Mouse (Mus musculus): ENCODE data around the gene Klra6. TPM values are rescaled to one million over a fixed set of nuclear protein-coding genes. Genes with fewer than 3 reads are reported as not detected.
"Not testable (repeated sequence)": the region's sequence is repeated elsewhere in the genome, so short reads cannot be mapped to it uniquely, and the experiment has no call there.

Gene Klra6
- polyA plus RNA-seq (2015; fragmentation: Nextera tagmentation; extraction: Ambion mirVana) = not detected in 2 replicates

GRCm38 (mm10) chr6:130026854-130027253 is at the start of gene Klra6:
Klra6 (minus strand) TSS chr6:130026954.
- H3K4me1 ChIP-seq (ENCODE audit: control insufficient read depth, insufficient read depth, low read length) = no peaks in the 10 kb centered on the region
- no peak within 1 kb of the TSS for H3K4me2 ChIP-seq (ENCODE audit: low read depth, low read length)
- H3K27me3 ChIP-seq (ENCODE audit: control insufficient read depth, insufficient read depth, low read length) = no peaks in the 10 kb centered on the region
- H3K9ac ChIP-seq (ENCODE audit: low read length) = no peak within 1 kb of the TSS
- 74% methylated on average over 4 of the region's 4 CpGs for WGBS
- no peak within 1 kb of the TSS for H3K4me3 ChIP-seq (replicated peaks; ENCODE audit: low read length)
- ATAC-seq (ENCODE audit: insufficient read depth, low FRiP score) = no peak
- no peak within 1 kb of the TSS for H3K27ac ChIP-seq (ENCODE audit: low read length)
- no peaks in the 10 kb centered on the region for H3K36me3 ChIP-seq (ENCODE audit: control insufficient read depth, insufficient read depth, low read length)
- no peaks in the 10 kb centered on the region for H3K9me3 ChIP-seq (replicated peaks; ENCODE audit: control insufficient read depth, low read length)

- not testable (repeated sequence) for ATAC-seq (ENCODE audit: insufficient read depth, low FRiP score); H3K4me2 ChIP-seq (ENCODE audit: low read depth, low read length); H3K4me1 ChIP-seq (ENCODE audit: control insufficient read depth, insufficient read depth, low read length); H3K4me3 ChIP-seq (replicated peaks; ENCODE audit: low read length); H3K27ac ChIP-seq (ENCODE audit: low read length); H3K36me3 ChIP-seq (ENCODE audit: control insufficient read depth, insufficient read depth, low read length); H3K9me3 ChIP-seq (replicated peaks; ENCODE audit: control insufficient read depth, low read length); H3K9ac ChIP-seq (ENCODE audit: low read length); H3K27me3 ChIP-seq (ENCODE audit: control insufficient read depth, insufficient read depth, low read length)
- WGBS = 52% methylated on average over 1 of the region's 1 CpGs
These were observed 40.4 kb upstream of the Klra6 start, which contains the start of gene Klra4 for GRCm38 (mm10) chr6:130067171-130067570. Klra4 (minus strand) TSS chr6:130067271.

- no peaks in the 10 kb centered on the region for H3K27me3 ChIP-seq (ENCODE audit: control insufficient read depth, insufficient read depth, low read length)
- H3K36me3 ChIP-seq (ENCODE audit: control insufficient read depth, insufficient read depth, low read length) = no peaks in the 10 kb centered on the region
- no peak overlapping the region for H3K4me3 ChIP-seq (replicated peaks; ENCODE audit: low read length)
- ATAC-seq (ENCODE audit: insufficient read depth, low FRiP score) = no peak
- H3K27ac ChIP-seq (ENCODE audit: low read length) = no peak overlapping the region
- 73% methylated on average over 5 of the region's 5 CpGs for WGBS
- H3K4me2 ChIP-seq (ENCODE audit: low read depth, low read length) = no peak overlapping the region
- no peak overlapping the region for H3K9ac ChIP-seq (ENCODE audit: low read length)
- H3K4me1 ChIP-seq (ENCODE audit: control insufficient read depth, insufficient read depth, low read length) = no peaks in the 10 kb centered on the region
- no peaks in the 10 kb centered on the region for H3K9me3 ChIP-seq (replicated peaks; ENCODE audit: control insufficient read depth, low read length)
These were observed 38.4 kb upstream of the Klra6 start for GRCm38 (mm10) chr6:130065196-130065595.

GRCm38 (mm10) chr6:130035146-130035545 is 8.4 kb upstream of the Klra6 start:
- H3K27me3 ChIP-seq (ENCODE audit: control insufficient read depth, insufficient read depth, low read length); H3K36me3 ChIP-seq (ENCODE audit: control insufficient read depth, insufficient read depth, low read length); H3K9me3 ChIP-seq (replicated peaks; ENCODE audit: control insufficient read depth, low read length); H3K4me2 ChIP-seq (ENCODE audit: low read depth, low read length); ATAC-seq (ENCODE audit: insufficient read depth, low FRiP score); H3K4me3 ChIP-seq (replicated peaks; ENCODE audit: low read length); H3K27ac ChIP-seq (ENCODE audit: low read length); H3K9ac ChIP-seq (ENCODE audit: low read length); H3K4me1 ChIP-seq (ENCODE audit: control insufficient read depth, insufficient read depth, low read length): not testable (repeated sequence)
- 42% methylated on average over 4 of the region's 4 CpGs for WGBS

DNA sequence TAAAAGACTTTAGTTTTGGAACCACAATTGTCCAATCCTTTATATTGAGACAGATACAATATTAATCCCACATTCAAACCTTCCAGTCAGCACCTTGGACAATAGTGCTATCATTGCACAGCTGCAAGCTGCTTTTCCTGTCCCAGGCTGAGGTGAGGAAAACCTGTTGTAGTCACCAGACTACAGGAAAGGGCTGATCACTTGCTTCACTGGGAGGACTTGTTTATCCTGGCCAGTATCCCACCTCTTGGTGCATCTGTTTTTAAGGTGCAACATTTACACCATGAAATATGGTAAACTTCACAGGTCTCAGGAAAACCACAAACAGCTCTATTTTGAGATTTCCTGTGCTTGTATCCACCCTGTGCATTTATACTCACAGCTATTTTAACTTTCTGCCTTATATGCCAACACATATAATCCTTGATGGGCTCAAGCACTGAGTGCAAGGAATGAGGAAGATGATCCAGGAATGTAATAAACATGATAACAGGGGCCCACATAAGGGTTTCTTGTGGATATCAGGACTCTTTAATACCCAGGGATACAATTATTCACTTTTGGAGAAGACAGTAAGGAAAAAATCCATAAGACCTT is 4.8 kb upstream of the Klra6 start:
- not testable (repeated sequence) for H3K9ac ChIP-seq (ENCODE audit: low read length); H3K9me3 ChIP-seq (replicated peaks; ENCODE audit: control insufficient read depth, low read length); ATAC-seq (ENCODE audit: insufficient read depth, low FRiP score); H3K36me3 ChIP-seq (ENCODE audit: control insufficient read depth, insufficient read depth, low read length); H3K4me3 ChIP-seq (replicated peaks; ENCODE audit: low read length); H3K4me2 ChIP-seq (ENCODE audit: low read depth, low read length); H3K27me3 ChIP-seq (ENCODE audit: control insufficient read depth, insufficient read depth, low read length); H3K4me1 ChIP-seq (ENCODE audit: control insufficient read depth, insufficient read depth, low read length); H3K27ac ChIP-seq (ENCODE audit: low read length)

Other genes with a start within 250 kb of the Klra6 start
- gene Gm156, start 242.7 kb downstream of the Klra6 start, polyA plus RNA-seq (2015; fragmentation: Nextera tagmentation; extraction: Ambion mirVana) = not detected in 2 replicates
- gene Gm17631, start 164.3 kb downstream of the Klra6 start, polyA plus RNA-seq (2015; fragmentation: Nextera tagmentation; extraction: Ambion mirVana) = not detected in 2 replicates
- 0.22 and 0.26 TPM in 2 replicates for gene Klra17, start 150.3 kb downstream of the Klra6 start, polyA plus RNA-seq (2015; fragmentation: Nextera tagmentation; extraction: Ambion mirVana)
- not detected in 2 replicates for gene Klra5, start 109.3 kb downstream of the Klra6 start, polyA plus RNA-seq (2015; fragmentation: Nextera tagmentation; extraction: Ambion mirVana)
- not detected in 2 replicates for gene Klra4, start 40.3 kb upstream of the Klra6 start, polyA plus RNA-seq (2015; fragmentation: Nextera tagmentation; extraction: Ambion mirVana)
- not detected in 2 replicates for gene Klra8, start 102.9 kb upstream of the Klra6 start, polyA plus RNA-seq (2015; fragmentation: Nextera tagmentation; extraction: Ambion mirVana)
- gene Klra9, start 166.2 kb upstream of the Klra6 start, polyA plus RNA-seq (2015; fragmentation: Nextera tagmentation; extraction: Ambion mirVana) = not detected in 2 replicates
- gene Klra7, start 206.4 kb upstream of the Klra6 start, polyA plus RNA-seq (2015; fragmentation: Nextera tagmentation; extraction: Ambion mirVana) = not detected in 2 replicates

Data from stomach, embryonic 16.5 days (tissue).